Mouse (Mus musculus) neutrophil, adult 83 days (primary cell): ENCODE measurements around the gene Col1a2. TPM values are rescaled to one million over a fixed set of nuclear protein-coding genes. Genes with fewer than 3 reads are reported as not detected.

Experiments used
- total RNA-seq, 2 experiments: library from RNA; stranded (reverse); gene quantifications; one replicate each; pipeline ENCODE4 v1.2.4; 2023

The Col1a2 gene
- total RNA-seq, result 100 to 1,000 TPM; 192 to 255 TPM

DNA sequence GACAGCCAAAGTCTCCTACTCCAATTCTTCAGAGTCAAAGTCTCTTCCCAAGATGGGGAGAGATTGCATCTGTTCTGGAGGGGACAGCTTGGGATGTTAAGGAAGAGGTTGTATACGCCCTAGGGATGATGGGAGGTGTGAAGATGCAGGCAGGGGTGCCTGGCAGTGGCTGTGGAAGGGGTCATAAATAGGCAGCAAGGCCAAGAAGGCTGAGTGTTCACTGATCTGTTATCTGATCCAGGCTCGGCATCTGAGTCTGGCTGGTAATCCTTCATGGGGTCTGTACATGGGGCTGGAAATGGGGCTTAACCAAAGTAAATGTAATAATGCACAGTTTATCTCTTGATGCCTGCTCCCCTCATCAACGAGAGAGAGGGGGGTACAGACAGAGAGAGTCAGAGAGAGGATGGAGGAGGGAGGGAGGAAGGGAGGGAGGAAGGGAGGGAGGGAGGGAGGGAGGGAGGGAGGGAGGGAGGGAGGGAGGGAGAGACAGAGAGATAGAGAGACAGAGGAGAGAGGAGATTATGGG is at the start of gene Col1a2:
Gene Col1a2 (plus strand): TSS at position 212 of the 529 bp plus-strand sequence.

Other genes with a start within 250 kb of the Col1a2 start
- 10 to 100 TPM; 17.3 to 18.9 TPM for gene Casd1, start 96.0 kb downstream of the Col1a2 start, total RNA-seq
- under 1 TPM; 0.22 to 0.40 TPM for gene Sgce, start 242.4 kb downstream of the Col1a2 start, total RNA-seq
- gene Peg10, start 242.5 kb downstream of the Col1a2 start, total RNA-seq, result under 1 TPM; 0.09 TPM